Mouse (Mus musculus) MEL (cell line): ENCODE measurements around the gene Gm49387.

Experiments
- CTCF ChIP-seq, 3 experiments: IDR thresholded peaks in 2 of 3; conservative IDR thresholded peaks in 1 of 3; 2 replicates each; pipeline ENCODE4 v1.5.1; 2011 to 2012; ENCODE audit warnings: low read length in 3 of 3, low read depth in 2 of 3, mild to moderate bottlenecking in 2 of 3, improper control_type of control experiment in 1 of 3, inconsistent platforms in 1 of 3, mixed read lengths in 1 of 3, moderate library complexity in 1 of 3; ENCODE audit not compliant: control insufficient read depth in 1 of 3, insufficient read depth in 1 of 3, poor library complexity in 1 of 3, severe bottlenecking in 1 of 3
- KAT2A ChIP-seq: conservative IDR thresholded peaks from 2 replicates; pipeline ENCODE4 v1.6.1; 2012; ENCODE audit warnings: low read depth, low read length, improper control_type of control experiment, inconsistent platforms
- POLR2A ChIP-seq, 2 experiments: IDR thresholded peaks; 2 replicates each; pipeline ENCODE4 v1.6.1; 2011 to 2012; ENCODE audit warnings: low read length in 2 of 2, mild to moderate bottlenecking in 2 of 2, control low read depth in 1 of 2, improper control_type of control experiment in 1 of 2, low read depth in 1 of 2, moderate library complexity in 1 of 2; ENCODE audit not compliant: control insufficient read depth in 1 of 2, insufficient read depth in 1 of 2, poor library complexity in 1 of 2
- POLR2AphosphoS2 ChIP-seq: IDR thresholded peaks from 2 replicates; pipeline ENCODE4 v1.6.1; 2011; ENCODE audit warnings: low read length, improper control_type of control experiment
- TAL1 ChIP-seq: IDR thresholded peaks from 2 replicates; pipeline ENCODE4 v1.6.1; 2012; ENCODE audit warnings: mild to moderate bottlenecking, inconsistent platforms, low read length, moderate library complexity, mixed read lengths
- USF1 ChIP-seq: IDR thresholded peaks from 2 replicates; pipeline ENCODE4 v1.6.1; 2014; ENCODE audit warnings: low read depth, mild to moderate bottlenecking, inconsistent platforms, low read length, improper control_type of control experiment, moderate library complexity
- USF2 ChIP-seq, 2 experiments: IDR thresholded peaks; 2 replicates each; pipeline ENCODE4 v1.6.1; 2011 to 2012; ENCODE audit warnings: improper control_type of control experiment in 2 of 2, low read length in 2 of 2, borderline replicate concordance in 1 of 2, inconsistent platforms in 1 of 2, low read depth in 1 of 2, mild to moderate bottlenecking in 1 of 2; ENCODE audit not compliant: insufficient read depth in 1 of 2

DNA sequence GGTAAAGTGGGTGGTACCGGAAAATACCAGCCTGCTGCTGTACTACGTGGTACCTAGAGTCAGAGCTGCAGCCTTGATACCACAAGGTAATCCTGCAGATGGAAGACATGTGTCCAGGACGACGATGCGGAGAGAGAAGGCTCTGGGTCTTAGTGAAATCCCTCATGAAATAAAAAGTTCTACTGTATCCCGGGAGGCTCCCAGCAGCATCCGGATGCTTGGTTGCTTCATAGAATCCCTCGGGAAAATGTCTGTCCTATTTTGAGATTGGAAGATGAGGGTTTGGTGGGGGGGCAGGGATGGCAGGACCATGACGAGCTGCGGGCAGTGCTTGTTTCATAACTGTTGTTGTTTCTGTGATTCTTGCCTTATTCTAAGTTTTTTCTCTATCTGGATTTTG is 7.3 kb upstream of the Gm49387 start:
- TF ChIP-seq POLR2AphosphoS2 (no peak), KAT2A (no peak), CTCF (IDR thresholded peaks at IDR 0.05 in 2 of 3, conservative IDR thresholded peaks at IDR 0.05 in 1 of 3; ENCODE audit: control insufficient read depth in 1 of 3, insufficient read depth in 1 of 3, low read depth in 2 of 3, low read length in 3 of 3, poor library complexity in 1 of 3, severe bottlenecking in 1 of 3) (no peak), TAL1 (no peak), POLR2A (IDR thresholded peaks at IDR 0.05; ENCODE audit: control insufficient read depth in 1 of 2, insufficient read depth in 1 of 2, low read depth in 1 of 2, low read length in 2 of 2, poor library complexity in 1 of 2) (no peak), USF1 (no peak), USF2 (IDR thresholded peaks at IDR 0.05; ENCODE audit: borderline replicate concordance in 1 of 2, insufficient read depth in 1 of 2, low read depth in 1 of 2, low read length in 2 of 2) (no peak)
